Mouse (Mus musculus): ENCODE measurements around the gene Tmprss11d. TPM values are rescaled to one million over a fixed set of nuclear protein-coding genes. Genes with fewer than 3 reads are reported as not detected.
"Not testable (repeated sequence)": the region's sequence is repeated elsewhere in the genome, so short reads cannot be mapped to it uniquely, and the experiment has no call there.

Gene Tmprss11d
- polyA plus RNA-seq (2021) = not detected

DNA sequence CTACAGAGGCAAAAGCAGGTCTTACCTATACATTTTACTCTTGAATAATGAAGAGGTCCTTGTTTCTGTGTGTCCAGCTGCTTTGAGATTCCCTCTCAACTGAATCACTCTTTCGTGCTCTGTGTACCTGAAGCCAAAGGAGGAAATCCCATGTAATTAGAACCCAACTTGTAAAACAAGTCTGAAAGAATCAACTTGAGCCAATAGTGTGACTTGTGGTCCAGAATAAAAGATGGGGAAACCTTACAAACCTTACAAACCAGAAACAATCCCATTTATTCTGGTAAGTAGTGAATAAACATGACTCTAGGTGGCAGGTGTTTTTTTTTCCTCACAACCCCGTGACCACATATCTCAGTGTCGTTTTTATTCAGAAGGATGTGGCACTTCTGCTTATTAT is at the start of gene Tmprss11d:
TSS of gene Tmprss11d (minus strand) at position 101 of the 400 bp plus-strand sequence.
- ChIA-PET POLR2A (no interaction called here), CTCF (interaction anchor here (2.0 kb wide), 1 partner anchor 11 kb away, joined by 8 read pairs; no protein-coding TSS in a partner anchor)
- TF ChIP-seq CTCF (IDR thresholded peaks at IDR 0.05) = no peak
- in situ Hi-C loops (cut with MboI; ENCODE audit: low pct_unique_long_range_greater_than_20kb) = no loop called here
- ATAC-seq (no peak), DNase-seq (ENCODE audit: low read depth, low spot score) (no peak)
- H3K27me3 ChIP-seq = peaks cover 18% of the 10 kb centered on the region

DNA sequence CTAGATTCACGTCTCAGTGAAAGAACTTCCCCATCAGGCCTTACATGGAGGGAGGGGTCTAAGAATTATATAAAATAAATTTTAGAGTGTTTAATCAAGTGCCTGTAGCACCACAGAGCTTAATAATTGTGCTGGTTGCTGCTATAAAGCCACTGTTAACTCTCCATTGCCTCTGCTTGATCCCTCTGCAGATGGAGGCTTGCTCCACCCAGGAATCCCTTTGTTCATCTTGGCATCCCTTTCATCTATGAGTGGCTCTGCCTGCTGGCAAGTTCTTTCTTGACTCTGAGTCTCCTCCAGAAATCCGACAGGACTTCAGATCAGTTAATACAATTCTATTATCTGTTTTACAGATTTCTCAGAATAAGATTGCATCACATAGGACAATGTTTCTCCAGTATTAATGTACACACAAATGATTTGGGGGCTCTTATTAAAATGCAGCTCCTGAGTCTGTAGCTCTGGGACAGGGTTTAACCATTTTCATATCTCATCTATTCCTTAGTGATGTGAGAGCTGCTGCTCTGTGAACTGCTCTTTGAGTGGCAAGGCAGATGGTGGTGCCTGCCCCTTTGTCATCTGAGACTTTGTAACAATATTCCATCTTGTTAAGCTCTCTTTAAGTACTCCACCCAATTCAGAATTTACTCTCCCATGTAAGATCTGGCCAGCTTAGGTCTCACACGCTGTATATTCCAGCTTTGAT is 48.3 kb upstream of the Tmprss11d start:
- CTCF ChIA-PET = interaction anchor here (0.9 to 1.6 kb wide), 3 partner anchors 13 to 19 kb away, joined by 3 read pairs; no protein-coding TSS in a partner anchor
- POLR2A ChIA-PET = no interaction called here
- in situ Hi-C loops (cut with MboI; ENCODE audit: low pct_unique_long_range_greater_than_20kb) = loop anchor here (25.0 kb wide), 1 partner anchor 359 kb away; the partner anchor contains the start of genes Cenpc1 and Stap1
- DNase-seq (ENCODE audit: low read depth, low spot score) (no peak), ATAC-seq (no peak)
- no peak for TF ChIP-seq CTCF (IDR thresholded peaks at IDR 0.05)
- peaks cover 26% of the 10 kb centered on the region for H3K27me3 ChIP-seq

DNA sequence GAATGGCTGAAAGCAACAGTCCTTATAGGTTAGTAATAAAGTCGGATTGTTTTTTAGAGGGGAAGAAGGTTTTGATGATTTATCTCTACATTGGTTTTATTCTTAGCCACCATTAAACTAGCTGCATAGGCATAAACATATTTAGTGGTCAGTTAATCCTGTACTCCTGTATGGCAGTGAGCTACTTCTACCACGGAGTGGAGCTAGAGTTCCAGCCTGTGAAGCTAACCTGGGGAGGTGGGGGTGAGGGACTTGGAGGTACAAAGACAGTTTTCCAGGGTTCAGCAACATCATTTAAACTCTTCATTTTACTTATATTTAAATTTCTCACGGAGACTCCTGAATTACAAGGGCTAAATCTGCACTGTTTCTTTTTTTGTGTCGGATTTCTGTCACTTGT is 46.3 kb upstream of the Tmprss11d start:
- no peak for ATAC-seq
- ChIA-PET POLR2A (no interaction called here), CTCF (no interaction called here)
- no peak for DNase-seq (ENCODE audit: low read depth, low spot score)
- in situ Hi-C loops (cut with MboI; ENCODE audit: low pct_unique_long_range_greater_than_20kb) = loop anchor here (25.0 kb wide), 1 partner anchor 357 kb away; the partner anchor contains the start of genes Cenpc1 and Stap1
- TF ChIP-seq CTCF (IDR thresholded peaks at IDR 0.05) = peak; percentile 35
- peaks cover 26% of the 10 kb centered on the region for H3K27me3 ChIP-seq

DNA sequence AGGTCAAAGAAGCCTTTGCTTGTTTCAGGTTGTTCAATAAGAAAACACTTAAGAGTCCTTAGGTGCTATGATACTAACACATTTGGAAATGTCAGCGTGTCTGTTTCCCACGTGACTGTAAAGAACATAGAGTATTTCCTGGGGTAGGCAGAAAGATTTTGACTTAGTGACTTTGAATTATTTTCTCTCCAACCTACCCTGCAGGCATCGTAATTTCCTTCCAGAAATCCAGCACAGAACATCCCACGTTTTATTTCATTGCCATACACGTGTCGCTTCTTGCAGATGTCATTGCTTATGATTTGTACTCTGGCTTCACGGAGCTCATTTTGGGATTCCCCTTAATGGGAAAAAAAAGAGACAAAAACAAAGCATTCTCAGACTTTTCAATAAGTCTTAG is 41.1 kb upstream of the Tmprss11d start:
- peaks cover 16% of the 10 kb centered on the region for H3K27me3 ChIP-seq
- CTCF ChIA-PET = no interaction called here
- TF ChIP-seq CTCF (IDR thresholded peaks at IDR 0.05) = no peak
- ATAC-seq = no peak
- DNase-seq (ENCODE audit: low read depth, low spot score) = no peak
- in situ Hi-C loops (cut with MboI; ENCODE audit: low pct_unique_long_range_greater_than_20kb) = loop anchor here (5.0 to 25.0 kb wide), 3 partner anchors 62 to 352 kb away; partner anchors contain the start of genes Cenpc1 and Stap1
- POLR2A ChIA-PET = interaction anchor here (0.7 kb wide), 1 partner anchor 175 kb away, joined by 4 read pairs; no protein-coding TSS in a partner anchor

DNA sequence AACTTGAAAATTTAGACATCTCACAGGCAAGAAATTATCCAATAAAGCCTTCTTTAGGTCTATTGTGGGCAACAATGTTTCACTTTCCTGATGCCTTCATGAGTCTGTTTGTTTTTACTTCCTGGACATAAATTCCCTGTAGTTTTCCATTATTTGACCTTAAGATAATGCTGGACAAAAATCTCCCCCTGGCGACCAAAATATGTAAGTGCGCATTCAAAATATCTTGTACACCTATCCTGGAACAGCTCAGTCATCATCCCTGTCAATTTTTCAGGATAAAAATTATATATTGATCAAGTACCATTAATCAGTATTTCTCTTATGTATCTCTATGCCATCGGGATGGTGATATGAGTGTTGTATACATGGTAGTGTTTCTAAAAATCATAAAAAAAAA is 37.6 kb upstream of the Tmprss11d start:
- DNase-seq (ENCODE audit: low read depth, low spot score) (no peak), ATAC-seq (no peak)
- ChIA-PET POLR2A (no interaction called here), CTCF (interaction anchor here (0.9 to 4.5 kb wide), 4 partner anchors 31 to 220 kb away, joined by 3 to 17 read pairs (median 8); no protein-coding TSS in a partner anchor)
- TF ChIP-seq CTCF (IDR thresholded peaks at IDR 0.05) = peak; percentile 52
- H3K27me3 ChIP-seq = peaks cover 9% of the 10 kb centered on the region
- in situ Hi-C loops (cut with MboI; ENCODE audit: low pct_unique_long_range_greater_than_20kb) = loop anchor here (5.0 to 25.0 kb wide), 3 partner anchors 59 to 349 kb away; partner anchors contain the start of genes Cenpc1 and Stap1

DNA sequence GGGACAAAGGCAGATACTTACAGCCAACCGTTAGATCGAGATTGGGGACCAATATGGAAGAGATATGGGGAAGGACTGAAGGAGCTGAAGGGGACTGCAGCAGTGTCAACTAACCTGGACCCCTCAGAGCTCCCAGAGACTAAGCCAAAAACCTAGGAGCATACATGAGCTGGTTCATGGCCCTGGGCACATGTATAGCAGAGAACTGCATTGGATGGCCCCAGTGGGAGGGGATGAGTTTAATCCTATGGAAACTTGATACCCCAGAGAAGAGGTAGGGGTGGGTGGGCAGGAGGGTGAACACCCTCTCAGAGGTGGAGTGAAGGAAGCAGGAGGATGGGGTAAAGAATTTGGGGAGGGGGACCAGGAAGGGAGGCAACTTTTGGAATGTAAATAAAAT is 34.7 kb upstream of the Tmprss11d start:
- ATAC-seq (no peak), DNase-seq (ENCODE audit: low read depth, low spot score) (no peak)
- H3K27me3 ChIP-seq = peaks cover 6% of the 10 kb centered on the region
- in situ Hi-C loops (cut with MboI; ENCODE audit: low pct_unique_long_range_greater_than_20kb) = loop anchor here (25.0 kb wide), 1 partner anchor 346 kb away; the partner anchor contains the start of genes Cenpc1 and Stap1
- ChIA-PET CTCF (interaction anchor here (0.7 to 4.5 kb wide), 2 partner anchors 8 to 55 kb away, joined by 3 to 13 read pairs; no protein-coding TSS in a partner anchor), POLR2A (no interaction called here)
- no peak for TF ChIP-seq CTCF (IDR thresholded peaks at IDR 0.05)

DNA sequence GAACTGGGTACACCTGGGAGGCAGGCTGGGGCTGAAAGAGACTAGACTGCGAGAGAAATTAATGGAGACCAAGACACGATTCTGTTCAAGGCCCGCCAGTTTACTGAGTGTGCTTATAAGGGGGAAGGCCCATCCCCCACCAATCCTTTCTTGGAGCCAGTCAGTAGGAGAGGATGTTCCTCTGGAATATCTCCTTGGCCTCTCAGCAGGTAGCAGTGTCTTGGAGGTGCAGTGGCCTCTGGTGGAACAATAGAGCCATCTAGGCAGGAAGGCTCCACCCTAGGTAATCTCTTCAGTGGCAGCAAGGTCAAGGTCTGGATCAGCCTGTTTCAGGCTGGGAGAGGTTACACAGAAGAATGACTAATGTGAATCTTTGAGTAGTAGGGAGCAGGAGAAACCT is 34.0 kb upstream of the Tmprss11d start:
- no peak for DNase-seq (ENCODE audit: low read depth, low spot score)
- peaks cover 5% of the 10 kb centered on the region for H3K27me3 ChIP-seq
- in situ Hi-C loops (cut with MboI; ENCODE audit: low pct_unique_long_range_greater_than_20kb) = loop anchor here (25.0 kb wide), 1 partner anchor 345 kb away; the partner anchor contains the start of genes Cenpc1 and Stap1
- ChIA-PET CTCF (no interaction called here), POLR2A (no interaction called here)
- TF ChIP-seq CTCF (IDR thresholded peaks at IDR 0.05) = no peak
- no peak for ATAC-seq

DNA sequence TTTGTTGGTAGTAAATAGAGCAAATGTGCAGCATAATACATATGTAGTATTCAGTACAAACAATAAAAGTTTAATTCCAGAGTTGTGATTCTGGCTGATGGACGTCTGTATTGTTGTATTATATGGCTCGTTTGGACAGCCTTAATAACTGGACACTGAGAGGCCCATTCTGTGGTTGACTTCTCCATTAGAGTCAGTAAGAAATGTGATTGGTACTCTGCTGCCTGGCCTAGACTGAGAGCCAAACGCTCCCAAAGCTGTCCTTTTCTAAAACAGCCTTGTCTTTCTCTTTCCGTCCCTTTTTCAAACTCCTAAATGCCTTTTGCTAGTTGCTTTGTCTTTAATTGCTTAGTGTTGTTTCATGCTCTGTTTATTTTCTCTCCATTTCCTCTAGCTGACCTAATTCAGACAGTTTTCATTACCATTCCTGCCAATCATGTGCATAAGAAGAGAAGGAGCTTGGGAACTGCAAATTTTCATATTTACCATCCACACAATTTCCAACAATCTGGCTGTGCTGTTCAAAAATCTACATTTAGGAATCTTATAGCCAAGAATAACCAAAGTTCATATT is 13.7 kb downstream of the Tmprss11d start:
- ATAC-seq = no peak
- no peaks in the 10 kb centered on the region for H3K27me3 ChIP-seq
- DNase-seq (ENCODE audit: low read depth, low spot score) = no peak
- CTCF ChIA-PET = interaction anchor here (1.4 kb wide), 1 partner anchor 10 kb away, joined by 3 read pairs; no protein-coding TSS in a partner anchor
- TF ChIP-seq CTCF (IDR thresholded peaks at IDR 0.05) = no peak
- POLR2A ChIA-PET = no interaction called here
- in situ Hi-C loops (cut with MboI; ENCODE audit: low pct_unique_long_range_greater_than_20kb) = no loop called here

DNA sequence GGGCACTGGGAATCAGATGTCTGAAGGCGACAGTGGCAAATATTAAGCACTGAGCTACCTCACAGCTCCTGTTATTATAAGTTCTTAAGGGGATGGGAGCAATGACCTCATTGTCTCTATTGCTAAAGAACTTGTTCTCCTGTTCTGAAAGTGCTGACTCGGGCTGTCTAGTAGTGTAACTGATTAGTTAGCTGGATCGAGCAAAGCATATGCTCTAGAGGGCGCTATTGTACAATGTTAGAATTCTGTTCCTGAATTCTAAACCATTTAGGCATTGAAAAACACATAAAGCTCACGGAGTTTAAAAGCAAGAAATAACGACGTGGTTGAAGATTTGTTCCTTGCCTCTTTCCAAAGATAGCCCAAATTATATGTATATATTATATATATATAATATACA is 20.3 kb downstream of the Tmprss11d start:
- ChIA-PET POLR2A (no interaction called here), CTCF (interaction anchor here (0.8 to 2.3 kb wide), 10 partner anchors 9 to 81 kb away, joined by 3 to 13 read pairs (median 3); no protein-coding TSS in a partner anchor)
- peak; percentile 69 for ATAC-seq
- peak; percentile 6 for DNase-seq (ENCODE audit: low read depth, low spot score)
- in situ Hi-C loops (cut with MboI; ENCODE audit: low pct_unique_long_range_greater_than_20kb) = loop anchor here (5.0 kb wide), 1 partner anchor 59 kb away; no protein-coding TSS in a partner anchor
- TF ChIP-seq CTCF (IDR thresholded peaks at IDR 0.05) = peak; percentile 59
- H3K27me3 ChIP-seq = no peaks in the 10 kb centered on the region

DNA sequence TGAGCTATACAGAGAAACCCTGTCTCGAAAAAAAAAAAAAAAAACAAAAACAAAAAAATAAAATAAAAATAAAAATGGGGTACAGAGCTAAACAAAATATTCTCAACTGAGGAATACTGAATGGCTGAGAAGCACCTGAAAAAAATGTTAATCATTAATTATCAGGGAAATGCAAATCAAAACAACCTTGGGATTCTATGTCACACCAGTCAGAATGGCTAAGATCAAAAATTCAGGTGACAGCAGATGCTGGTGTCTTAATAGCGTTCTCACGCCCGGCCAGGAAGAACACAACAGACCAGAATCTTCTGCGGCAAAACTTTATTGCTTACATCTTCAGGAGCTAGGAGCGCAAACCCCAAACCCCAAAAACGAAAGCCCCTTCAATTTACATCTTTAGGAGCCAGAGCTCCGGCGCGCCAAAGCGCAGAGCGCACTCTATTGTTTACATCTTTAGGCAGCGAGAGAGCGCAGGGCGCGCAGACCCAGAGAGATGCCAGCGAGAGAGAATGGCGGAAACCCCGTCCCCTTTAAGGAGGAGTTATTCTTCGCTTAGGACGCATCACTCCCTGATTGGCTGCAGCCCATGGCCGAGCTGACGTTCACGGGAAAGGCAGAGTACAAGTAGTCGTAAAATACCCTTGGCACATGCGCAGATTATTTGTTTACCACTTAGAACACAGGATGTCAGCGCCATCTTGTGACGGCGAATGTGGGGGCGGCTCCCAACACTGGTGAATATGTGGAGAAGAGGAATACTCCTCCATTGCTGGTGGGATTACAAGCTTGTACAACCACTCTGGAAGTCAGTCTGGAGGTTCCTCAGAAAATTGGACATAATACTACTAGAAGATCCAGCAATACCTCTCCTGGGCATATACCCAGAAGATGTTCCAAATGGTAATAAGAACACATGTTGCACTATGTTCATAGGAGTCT is 54.9 kb downstream of the Tmprss11d start:
- in situ Hi-C loops (cut with MboI; ENCODE audit: low pct_unique_long_range_greater_than_20kb); H3K27me3 ChIP-seq; CTCF ChIA-PET; DNase-seq (ENCODE audit: low read depth, low spot score); ATAC-seq; POLR2A ChIA-PET: not testable (repeated sequence)
